Mouse (Mus musculus) effector memory CD4-positive, alpha-beta T cell, adult 5 months (primary cell): ENCODE results near the gene Spc24. TPM values are rescaled to one million over a fixed set of nuclear protein-coding genes. Genes with fewer than 3 reads are reported as not detected.

Source experiments
- polyA plus RNA-seq: library from polyadenylated mRNA; unstranded; fragments of 100-300 nt; shearing (Covaris generic); gene quantifications from one replicate; pipeline ENCODE4 v1.2.1, GENCODE M21; 2017

Gene Spc24
- 1.4 TPM for polyA plus RNA-seq

DNA sequence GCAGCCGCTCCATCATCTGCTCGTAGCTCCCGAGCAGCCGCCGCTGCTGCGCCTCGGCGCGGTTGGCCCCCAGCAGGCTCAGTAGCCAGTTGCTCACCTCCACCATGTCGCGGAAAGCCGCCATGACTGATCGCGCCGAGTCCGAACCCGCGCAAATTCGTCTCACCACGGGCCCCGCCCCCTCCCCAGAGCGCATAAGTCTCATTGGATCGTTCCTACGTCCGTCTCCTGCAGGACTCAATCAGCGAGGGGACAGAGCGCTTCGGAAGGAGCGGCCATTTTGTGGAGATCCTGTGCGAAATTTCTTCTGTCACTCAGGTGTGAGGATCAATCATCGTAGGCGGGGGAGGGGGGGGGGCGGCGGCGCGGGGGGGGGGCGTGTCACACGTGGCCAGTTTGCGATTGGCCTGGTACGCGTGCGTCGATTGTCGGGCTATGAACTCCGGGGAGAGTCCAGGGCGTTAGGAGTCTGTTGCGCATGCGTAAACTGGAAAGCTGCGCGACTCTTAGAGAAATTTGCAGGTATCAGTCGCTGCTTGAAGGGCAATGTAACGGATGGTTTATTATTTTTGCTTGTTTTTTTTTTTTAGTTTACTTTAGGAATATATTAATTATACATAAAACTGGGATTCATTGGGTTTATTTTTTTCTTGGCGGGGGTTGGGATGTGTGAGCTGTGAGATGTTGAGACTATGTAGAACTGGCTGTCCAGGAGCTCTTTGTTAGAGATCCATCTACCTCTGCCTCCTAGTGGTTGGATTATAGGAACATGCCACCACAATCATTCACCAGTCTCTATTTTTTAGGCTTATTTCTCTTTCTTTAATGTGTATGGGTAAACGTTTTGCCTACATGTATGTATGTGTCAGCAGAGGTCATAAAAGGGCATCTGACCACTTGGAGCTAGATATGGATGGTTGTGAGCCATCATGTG, at the start of gene Spc24:
Gene Spc24 (minus strand): TSS at position 149 of the 934 bp plus-strand sequence.

DNA sequence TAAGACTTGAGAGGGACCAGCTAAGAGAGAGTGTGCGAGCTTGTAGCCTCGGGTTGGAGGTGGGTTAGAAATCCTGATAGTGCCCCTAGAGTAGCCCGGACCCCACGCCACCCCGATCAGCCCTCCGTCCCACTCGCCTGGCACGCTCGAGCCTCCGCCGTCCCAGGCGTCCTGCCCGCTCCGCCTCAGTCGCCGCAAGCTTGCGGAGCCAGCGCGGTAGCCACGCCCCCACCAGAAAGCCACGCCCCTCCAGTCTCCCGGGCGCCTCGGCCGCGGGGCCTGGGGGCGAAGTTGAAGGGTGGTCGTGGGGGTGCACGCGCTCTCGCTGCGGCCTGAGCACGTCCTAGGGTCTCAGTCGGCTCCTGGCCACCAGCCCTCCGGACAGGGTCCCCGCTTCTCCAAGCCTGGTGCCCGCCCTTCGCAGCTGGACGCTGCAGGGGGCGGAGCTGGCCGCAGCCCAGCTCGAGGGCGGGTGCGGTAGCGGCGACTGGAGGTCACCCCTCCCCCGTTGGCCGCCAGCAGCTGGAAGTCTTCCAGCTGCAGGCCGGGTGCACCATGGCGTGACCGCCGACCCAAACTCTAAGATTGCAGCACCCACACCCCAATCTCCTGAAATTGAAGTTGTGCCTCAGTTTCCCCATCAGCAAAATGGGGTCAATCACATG, 38.4 kb upstream of the Spc24 start, which contains the start of gene Kank2:
Gene Kank2 (minus strand): TSS at position 400 of the 665 bp plus-strand sequence.

DNA sequence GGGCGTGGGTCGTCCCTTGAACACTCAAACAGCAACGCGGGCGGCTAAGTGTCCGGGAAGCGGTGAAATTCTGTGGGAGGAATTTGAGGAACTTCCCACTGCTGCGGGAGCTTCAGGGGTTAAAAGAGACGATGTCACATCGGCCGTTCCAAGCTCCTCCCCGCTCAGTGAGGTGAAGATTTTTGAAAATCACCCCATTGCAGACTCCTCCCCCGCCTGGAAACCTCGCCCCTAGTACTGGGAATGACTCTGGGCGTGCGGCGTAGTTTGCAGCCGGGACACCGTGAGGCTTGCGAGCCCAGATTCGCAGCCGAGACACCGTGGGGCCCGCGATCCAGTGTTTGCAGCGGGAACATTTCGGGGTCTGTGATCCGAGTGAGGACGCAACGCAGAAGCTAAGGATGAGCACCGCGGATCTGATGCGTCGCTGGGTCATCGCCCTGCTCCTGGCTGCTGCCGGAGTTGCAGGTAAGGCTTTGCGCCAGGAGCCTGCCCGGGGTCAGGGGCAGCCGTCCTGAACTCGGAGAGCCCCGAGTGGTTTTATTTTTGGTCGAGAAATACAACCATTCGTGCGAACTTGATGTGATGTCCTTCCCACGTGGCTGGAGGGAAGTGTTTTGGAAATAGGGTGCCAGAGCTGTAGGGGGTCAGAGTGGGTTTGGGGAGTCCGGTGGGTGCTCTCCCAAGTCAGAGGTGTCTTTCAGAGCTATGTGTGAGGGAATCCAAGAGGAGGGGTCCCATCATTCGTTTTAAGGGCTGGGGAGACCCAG, 36.5 kb downstream of the Spc24 start, which contains the start of gene Ldlr:
Gene Ldlr (plus strand): TSS at position 107 of the 770 bp plus-strand sequence.

Other genes with a start within 250 kb of the Spc24 start
- gene AB124611, start 234.1 kb downstream of the Spc24 start, polyA plus RNA-seq, result 52.1 TPM
- gene Carm1, start 213.4 kb downstream of the Spc24 start, polyA plus RNA-seq, result 44.2 TPM
- gene Timm29, start 167.6 kb downstream of the Spc24 start, polyA plus RNA-seq, result 16.6 TPM
- gene Yipf2, start 167.5 kb downstream of the Spc24 start, polyA plus RNA-seq, result 11.6 TPM
- gene Smarca4, start 144.1 kb downstream of the Spc24 start, polyA plus RNA-seq, result 55.9 TPM
- 47.5 TPM for gene Ldlr, start 36.8 kb downstream of the Spc24 start, polyA plus RNA-seq
- gene Kank2, start 38.4 kb upstream of the Spc24 start, polyA plus RNA-seq, result not detected
- gene Angptl8, start 75.2 kb upstream of the Spc24 start, polyA plus RNA-seq, result not detected
- gene Dock6, start 92.3 kb upstream of the Spc24 start, polyA plus RNA-seq, result 9.7 TPM
- 8.0 TPM for gene Rab3d, start 157.9 kb upstream of the Spc24 start, polyA plus RNA-seq
- not detected for gene Ccdc159, start 167.2 kb upstream of the Spc24 start, polyA plus RNA-seq
- gene Tmem205, start 167.3 kb upstream of the Spc24 start, polyA plus RNA-seq, result 0.90 TPM
- 1.9 TPM for gene Plppr2, start 176.7 kb upstream of the Spc24 start, polyA plus RNA-seq
- gene Swsap1, start 195.5 kb upstream of the Spc24 start, polyA plus RNA-seq, result 4.7 TPM
- not detected for gene Epor, start 203.2 kb upstream of the Spc24 start, polyA plus RNA-seq
- gene Rgl3, start 229.1 kb upstream of the Spc24 start, polyA plus RNA-seq, result not detected
- gene Ccdc151, start 242.3 kb upstream of the Spc24 start, polyA plus RNA-seq, result not detected
- 60.3 TPM for gene Prkcsh, start 242.5 kb upstream of the Spc24 start, polyA plus RNA-seq